Mouse (Mus musculus) left cerebral cortex, adult 2 months (tissue): Measurements from ENCODE around the gene Gpr61. TPM values are rescaled to one million over a fixed set of nuclear protein-coding genes. Genes with fewer than 3 reads are reported as not detected.

Experiments
- DNase-seq, 2 experiments: peaks; one replicate each; pipeline ENCODE4 v3.0.0; 2021 to 2022; ENCODE audit warnings: low spot score in 2 of 2, mixed read lengths in 1 of 2; ENCODE audit errors: extremely low spot score in 1 of 2
- H3K27ac ChIP-seq: fragments of 200-600 bp; 2 replicates; pipeline ENCODE4 v1.8.1; 2022
- H3K4me3 ChIP-seq: fragments of 200-600 bp; 2 replicates; pipeline ENCODE4 v1.8.1; 2022
- CTCF ChIP-seq: fragments of 200-600 bp; IDR thresholded peaks from 2 replicates; pipeline ENCODE4 v1.8.1; 2022; ENCODE audit warnings: antibody characterized with exemption, mild to moderate bottlenecking, moderate library complexity
- intact Hi-C: fragments of 180-260 bp; cut with DNase I; formaldehyde crosslinking; loops from one replicate; pipeline ENCODE4 v1.15.1; 2025
- total RNA-seq, 2 experiments: library from RNA; stranded (reverse); gene quantifications; 2 replicates each; pipeline ENCODE4 v1.2.3; 2021

Gene Gpr61
- total RNA-seq, 2 experiments from 2014 or later = 17.0 to 19.0 TPM

- no peak for DNase-seq
Measured at GRCm38 (mm10) chr3:108169199-108169598, 14.5 kb upstream of the Gpr61 start.

GRCm38 (mm10) chr3:108167499-108167898 lies 12.8 kb upstream of the Gpr61 start:
- H3K27ac ChIP-seq = no peak overlapping the region

More at GRCm38 (mm10) chr3:108169199-108169598, 14.5 kb upstream of the Gpr61 start:
- intact Hi-C loops = loop anchor here (5.0 kb wide), 1 partner anchor 218 kb away; no protein-coding TSS in a partner anchor
- Histone ChIP-seq H3K4me3 (no peak overlapping the region), H3K27ac (no peak overlapping the region)
- TF ChIP-seq CTCF = no peak

GRCm38 (mm10) chr3:108166486-108167211 lies 12.0 kb upstream of the Gpr61 start:
- peak; percentile 41 for TF ChIP-seq CTCF
- intact Hi-C loops = loop anchor here (5.0 kb wide), 1 partner anchor 221 kb away; no protein-coding TSS in a partner anchor
- DNase-seq = peak in 1 of 2 experiments; percentile 46

More at GRCm38 (mm10) chr3:108167499-108167898, 12.8 kb upstream of the Gpr61 start:
- H3K4me3 ChIP-seq = no peak overlapping the region
- DNase-seq = no peak
- no peak for TF ChIP-seq CTCF
- intact Hi-C loops = loop anchor here (5.0 kb wide), 1 partner anchor 220 kb away; no protein-coding TSS in a partner anchor

GRCm38 (mm10) chr3:108165532-108166315 lies 11.0 kb upstream of the Gpr61 start:
- DNase-seq = no peak

More at GRCm38 (mm10) chr3:108166486-108167211, 12.0 kb upstream of the Gpr61 start:
- Histone ChIP-seq H3K27ac (peak overlapping the region; percentile 45; the same call in 1 of the 2 replicates), H3K4me3 (no peak overlapping the region)

GRCm38 (mm10) chr3:108164807-108165206 lies 10.1 kb upstream of the Gpr61 start:
- peak; percentile 78 to 88 for DNase-seq
- Histone ChIP-seq H3K27ac (peak overlapping the region; percentile 32; the same call in 1 of the 2 replicates), H3K4me3 (peak overlapping the region; percentile 25; the same call in 1 of the 2 replicates)
- intact Hi-C loops = loop anchor here (1.0 to 5.0 kb wide), 3 partner anchors 39 to 222 kb away; partner anchors contain the start of gene Psma5
- TF ChIP-seq CTCF = peak; percentile 99

More at GRCm38 (mm10) chr3:108165532-108166315, 11.0 kb upstream of the Gpr61 start:
- Histone ChIP-seq H3K4me3 (no peak overlapping the region), H3K27ac (peak overlapping the region; percentile 38; the same call in 1 of the 2 replicates)
- intact Hi-C loops = loop anchor here (2.0 to 5.0 kb wide), 2 partner anchors 91 to 222 kb away; partner anchors contain the start of gene Psma5
- no peak for TF ChIP-seq CTCF

GRCm38 (mm10) chr3:108164091-108164490 lies 9.4 kb upstream of the Gpr61 start:
- H3K27ac ChIP-seq = no peak overlapping the region
- H3K4me3 ChIP-seq = no peak overlapping the region
- no peak for TF ChIP-seq CTCF
- no peak for DNase-seq
- intact Hi-C loops = loop anchor here (1.0 to 2.0 kb wide), 2 partner anchors 40 to 93 kb away; partner anchors contain the start of gene Psma5

- TF ChIP-seq CTCF = no peak
- DNase-seq = peak; percentile 65
- Histone ChIP-seq H3K27ac (peak overlapping the region; percentile 95), H3K4me3 (no peak overlapping the region)
- intact Hi-C loops = no loop called here
Measured at GRCm38 (mm10) chr3:108158383-108159037, 3.8 kb upstream of the Gpr61 start.

- intact Hi-C loops = no loop called here
- TF ChIP-seq CTCF = no peak
- no peak overlapping the region for H3K4me3 ChIP-seq
- no peak overlapping the region for H3K27ac ChIP-seq
- DNase-seq = no peak
Measured at GRCm38 (mm10) chr3:108152290-108152689, 2.4 kb downstream of the Gpr61 start.

GRCm38 (mm10) chr3:108147386-108148235 lies 7.1 kb downstream of the Gpr61 start:
- Histone ChIP-seq H3K27ac (no peak overlapping the region), H3K4me3 (no peak overlapping the region)
- intact Hi-C loops = loop anchor here (1.0 to 5.0 kb wide), 6 partner anchors 60 to 455 kb away; partner anchors contain the start of genes Ampd2, Gstm1 and Gstm7
- TF ChIP-seq CTCF = peak; percentile 83
- DNase-seq = peak; percentile 84 to 90

GRCm38 (mm10) chr3:108146671-108147070 lies 8.0 kb downstream of the Gpr61 start:
- peak overlapping the region; percentile 97 for H3K27ac ChIP-seq
- no peak for DNase-seq
- TF ChIP-seq CTCF = no peak
- peak overlapping the region; percentile 67; the same call in 1 of the 2 replicates for H3K4me3 ChIP-seq
- intact Hi-C loops = loop anchor here (5.0 kb wide), 4 partner anchors 59 to 454 kb away; partner anchors contain the start of genes Ampd2, Gstm1 and Gstm7
